Mouse (Mus musculus): ENCODE results near the gene Nfib. TPM values are rescaled to one million over a fixed set of nuclear protein-coding genes. Genes with fewer than 3 reads are reported as not detected.

The Nfib gene
- polyA plus RNA-seq, 1 experiment from 2014 or later, result 26.7 TPM

DNA sequence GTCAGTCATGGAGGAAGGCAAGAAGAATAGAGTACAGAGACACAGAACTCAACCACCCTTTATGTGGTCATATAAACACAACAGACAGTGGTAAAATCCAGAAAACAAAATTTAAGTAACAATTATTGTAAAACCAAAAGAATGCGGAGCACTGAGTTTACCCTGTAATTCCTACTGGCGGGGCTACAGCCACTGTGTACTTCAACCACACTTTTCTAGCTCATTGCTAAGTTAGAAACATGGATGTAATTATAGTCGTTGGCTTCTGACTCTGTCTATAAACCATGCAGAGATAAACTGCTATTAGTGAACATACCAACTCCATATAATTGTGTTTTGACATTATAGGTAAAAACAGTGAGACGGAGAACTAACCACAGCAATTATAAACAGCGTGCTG, 231.2 kb downstream of the Nfib start:
- Histone ChIP-seq H3K9ac (replicated peaks; ENCODE audit: low read length) (no peak overlapping the region), H3K27me3 (ENCODE audit: insufficient read depth, low read length) (no peaks in the 10 kb centered on the region), H3K9me3 (ENCODE audit: low read length) (peaks cover under 1% of the 10 kb centered on the region; the same call in 1 of the 2 replicates), H3K4me3 (ENCODE audit: low read length) (no peak overlapping the region), H3K36me3 (ENCODE audit: insufficient read depth, low read length) (0 out of 2 replicates have a peak, but pooled peaks cover under 1% of the 10 kb centered on the region), H3K4me2 (replicated peaks; ENCODE audit: low read depth, low read length) (no peak overlapping the region), H3K27ac (ENCODE audit: low read length) (no peak overlapping the region), H3K4me1 (ENCODE audit: insufficient read depth, low read length) (0 out of 2 replicates have a peak, but pooled peaks cover 8% of the 10 kb centered on the region)
- 78% methylated on average over 5 of the region's 5 CpGs for WGBS
- ATAC-seq (ENCODE audit: low FRiP score, low TSS enrichment), result no peak

- no peak overlapping the region for H3K9ac ChIP-seq (replicated peaks; ENCODE audit: low read length)
- no peak overlapping the region for H3K4me3 ChIP-seq (ENCODE audit: low read length)
- no peak overlapping the region for H3K4me2 ChIP-seq (replicated peaks; ENCODE audit: low read depth, low read length)
- no peaks in the 10 kb centered on the region for H3K36me3 ChIP-seq (ENCODE audit: insufficient read depth, low read length)
- no peaks in the 10 kb centered on the region for H3K27me3 ChIP-seq (ENCODE audit: insufficient read depth, low read length)
- H3K9me3 ChIP-seq (ENCODE audit: low read length), result no peaks in the 10 kb centered on the region
- 87% methylated on average over 3 of the region's 3 CpGs for WGBS
- no peak for ATAC-seq (ENCODE audit: low FRiP score, low TSS enrichment)
- H3K27ac ChIP-seq (ENCODE audit: low read length), result no peak overlapping the region; the same call in 1 of the 2 replicates
- peaks cover 35% of the 10 kb centered on the region for H3K4me1 ChIP-seq (ENCODE audit: insufficient read depth, low read length)
Observed at GRCm38 (mm10) chr4:82470938-82471320, 234.6 kb downstream of the Nfib start.

DNA sequence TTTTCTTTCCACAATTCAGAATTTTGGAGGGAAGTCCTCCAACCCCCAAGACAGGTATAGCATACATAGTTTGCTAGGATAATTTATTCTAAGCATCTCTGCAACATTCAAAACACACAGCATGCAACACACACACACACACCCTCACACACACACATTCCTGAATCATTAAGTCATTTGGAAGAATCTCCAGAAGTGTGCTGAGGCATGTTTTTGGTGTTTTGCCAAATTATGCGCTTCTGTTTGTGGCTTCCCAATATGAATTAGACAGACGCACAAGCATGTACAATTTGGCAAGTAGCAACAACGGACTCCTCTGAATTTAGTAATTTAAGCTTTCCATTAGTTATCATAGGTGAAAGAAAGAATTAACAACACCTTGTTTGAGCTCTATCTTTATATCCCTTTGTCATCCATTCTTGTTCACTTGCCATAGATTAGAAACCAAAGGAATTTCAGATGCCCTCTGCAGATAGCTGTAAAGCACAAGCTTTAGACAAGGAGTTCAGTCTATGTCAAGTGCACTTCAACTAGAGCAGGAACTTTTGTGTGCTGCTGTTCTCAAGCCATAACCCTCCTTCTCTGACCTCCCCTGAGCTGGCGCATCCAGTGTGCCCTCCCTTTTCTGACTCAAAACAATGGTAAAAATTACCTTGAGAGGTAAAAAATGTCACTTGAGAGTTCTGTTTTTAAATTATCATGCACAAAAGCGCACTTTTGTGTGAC, 235.2 kb downstream of the Nfib start:
- no peaks in the 10 kb centered on the region for H3K36me3 ChIP-seq (ENCODE audit: insufficient read depth, low read length)
- no peak for ATAC-seq (ENCODE audit: low FRiP score, low TSS enrichment)
- no peak overlapping the region for H3K4me3 ChIP-seq (ENCODE audit: low read length)
- WGBS, result 72% methylated on average over 5 of the region's 5 CpGs
- no peak overlapping the region for H3K4me2 ChIP-seq (replicated peaks; ENCODE audit: low read depth, low read length)
- no peak overlapping the region for H3K9ac ChIP-seq (replicated peaks; ENCODE audit: low read length)
- H3K27me3 ChIP-seq (ENCODE audit: insufficient read depth, low read length), result no peaks in the 10 kb centered on the region
- no peaks in the 10 kb centered on the region for H3K9me3 ChIP-seq (ENCODE audit: low read length)
- H3K4me1 ChIP-seq (ENCODE audit: insufficient read depth, low read length), result peaks cover 38% of the 10 kb centered on the region
- H3K27ac ChIP-seq (ENCODE audit: low read length), result no peak overlapping the region; the same call in 1 of the 2 replicates

GRCm38 (mm10) chr4:82468944-82469343, 236.6 kb downstream of the Nfib start:
- Histone ChIP-seq H3K9me3 (ENCODE audit: low read length) (no peaks in the 10 kb centered on the region), H3K36me3 (ENCODE audit: insufficient read depth, low read length) (no peaks in the 10 kb centered on the region), H3K4me2 (replicated peaks; ENCODE audit: low read depth, low read length) (no peak overlapping the region), H3K27me3 (ENCODE audit: insufficient read depth, low read length) (no peaks in the 10 kb centered on the region), H3K4me3 (ENCODE audit: low read length) (no peak overlapping the region), H3K4me1 (ENCODE audit: insufficient read depth, low read length) (peaks cover 51% of the 10 kb centered on the region), H3K9ac (replicated peaks; ENCODE audit: low read length) (no peak overlapping the region), H3K27ac (ENCODE audit: low read length) (no peak overlapping the region)
- ATAC-seq (ENCODE audit: low FRiP score, low TSS enrichment), result no peak
- 73% methylated on average over 3 of the region's 3 CpGs for WGBS

GRCm38 (mm10) chr4:82466717-82467116, 238.8 kb downstream of the Nfib start:
- no peaks in the 10 kb centered on the region for H3K27me3 ChIP-seq (ENCODE audit: insufficient read depth, low read length)
- peak overlapping the region; percentile 78 for H3K27ac ChIP-seq (ENCODE audit: low read length)
- 0 out of 2 replicates have a peak, but pooled peaks have one; percentile 32 for ATAC-seq (ENCODE audit: low FRiP score, low TSS enrichment)
- H3K9me3 ChIP-seq (ENCODE audit: low read length), result no peaks in the 10 kb centered on the region
- H3K4me3 ChIP-seq (ENCODE audit: low read length), result no peak overlapping the region
- no peak overlapping the region for H3K9ac ChIP-seq (replicated peaks; ENCODE audit: low read length)
- peaks cover 59% of the 10 kb centered on the region for H3K4me1 ChIP-seq (ENCODE audit: insufficient read depth, low read length)
- no peak overlapping the region for H3K4me2 ChIP-seq (replicated peaks; ENCODE audit: low read depth, low read length)
- 54% methylated on average over 8 of the region's 8 CpGs for WGBS
- no peaks in the 10 kb centered on the region for H3K36me3 ChIP-seq (ENCODE audit: insufficient read depth, low read length)

DNA sequence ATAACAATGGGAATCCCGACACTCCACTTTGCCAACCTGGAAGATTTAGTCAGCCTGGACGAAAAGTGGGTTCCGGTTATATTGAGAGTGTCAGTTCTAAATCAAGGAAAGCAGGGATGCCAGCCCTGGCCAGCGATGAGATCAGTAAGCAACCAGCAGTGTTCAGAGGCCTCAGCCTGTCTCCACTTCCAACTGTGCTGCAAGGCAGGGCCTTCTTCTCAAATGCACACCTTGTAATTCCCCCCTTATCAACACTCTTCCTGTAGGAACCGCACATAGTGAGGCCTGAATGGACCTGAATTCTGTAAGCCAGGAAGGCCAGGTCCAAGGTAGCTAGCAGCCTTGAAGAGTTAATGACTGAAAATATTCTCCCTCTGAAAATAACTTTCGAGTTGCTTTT, 239.4 kb downstream of the Nfib start:
- peaks cover 56% of the 10 kb centered on the region for H3K4me1 ChIP-seq (ENCODE audit: insufficient read depth, low read length)

DNA sequence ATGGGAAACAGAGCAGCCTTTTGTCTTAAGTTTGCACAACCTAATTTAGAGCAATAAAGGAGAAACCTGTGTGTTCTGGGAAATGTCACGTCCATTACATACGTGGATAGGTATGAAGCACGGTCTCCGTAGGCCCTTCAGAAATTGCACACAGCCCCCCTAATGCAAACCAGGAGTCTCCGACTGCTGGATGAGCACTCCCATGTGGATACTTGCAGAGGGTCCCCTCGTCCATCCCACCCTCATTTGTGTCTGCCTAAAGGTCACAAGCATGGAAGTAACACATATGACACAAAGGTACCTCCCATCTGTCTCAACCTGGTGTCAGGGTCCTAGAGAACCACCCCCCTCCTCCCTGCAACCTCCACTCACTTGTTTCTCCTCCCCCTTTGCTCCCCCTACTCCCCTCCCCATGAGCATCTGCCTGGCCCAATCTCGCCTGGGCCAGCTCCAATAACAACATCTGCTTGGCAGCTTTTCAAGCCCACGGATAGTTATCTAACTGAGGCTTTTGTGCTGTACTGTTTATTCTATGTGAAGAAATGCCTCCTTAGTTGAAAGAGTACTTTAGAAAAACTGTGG, 241.4 kb downstream of the Nfib start:
- ATAC-seq (ENCODE audit: low FRiP score, low TSS enrichment), result peak; percentile 64; the same call in 1 of the 2 replicates
- Histone ChIP-seq H3K27me3 (ENCODE audit: insufficient read depth, low read length) (no peaks in the 10 kb centered on the region), H3K4me1 (ENCODE audit: insufficient read depth, low read length) (peaks cover 51% of the 10 kb centered on the region), H3K36me3 (ENCODE audit: insufficient read depth, low read length) (no peaks in the 10 kb centered on the region), H3K9ac (replicated peaks; ENCODE audit: low read length) (no peak overlapping the region), H3K27ac (ENCODE audit: low read length) (no peak overlapping the region), H3K4me2 (replicated peaks; ENCODE audit: low read depth, low read length) (no peak overlapping the region), H3K4me3 (ENCODE audit: low read length) (no peak overlapping the region), H3K9me3 (ENCODE audit: low read length) (no peaks in the 10 kb centered on the region)
- WGBS, result 47% methylated on average over 8 of the region's 8 CpGs

More for the DNA sequence above, 239.4 kb downstream of the Nfib start:
- Histone ChIP-seq H3K9me3 (ENCODE audit: low read length) (no peaks in the 10 kb centered on the region), H3K27me3 (ENCODE audit: insufficient read depth, low read length) (no peaks in the 10 kb centered on the region), H3K4me2 (replicated peaks; ENCODE audit: low read depth, low read length) (no peak overlapping the region; the same call in 1 of the 2 replicates), H3K4me3 (ENCODE audit: low read length) (no peak overlapping the region), H3K9ac (replicated peaks; ENCODE audit: low read length) (no peak overlapping the region), H3K27ac (ENCODE audit: low read length) (peak overlapping the region; percentile 78), H3K36me3 (ENCODE audit: insufficient read depth, low read length) (no peaks in the 10 kb centered on the region)
- ATAC-seq (ENCODE audit: low FRiP score, low TSS enrichment), result no peak
- 69% methylated on average over 6 of the region's 6 CpGs for WGBS

GRCm38 (mm10) chr4:82463189-82463715, 242.3 kb downstream of the Nfib start:
- Histone ChIP-seq H3K9ac (replicated peaks; ENCODE audit: low read length) (no peak overlapping the region), H3K4me3 (ENCODE audit: low read length) (no peak overlapping the region), H3K9me3 (ENCODE audit: low read length) (no peaks in the 10 kb centered on the region), H3K4me1 (ENCODE audit: insufficient read depth, low read length) (peaks cover 48% of the 10 kb centered on the region), H3K27ac (ENCODE audit: low read length) (no peak overlapping the region), H3K27me3 (ENCODE audit: insufficient read depth, low read length) (no peaks in the 10 kb centered on the region), H3K4me2 (replicated peaks; ENCODE audit: low read depth, low read length) (no peak overlapping the region), H3K36me3 (ENCODE audit: insufficient read depth, low read length) (no peaks in the 10 kb centered on the region)
- WGBS, result 61% methylated on average over 7 of the region's 7 CpGs
- ATAC-seq (ENCODE audit: low FRiP score, low TSS enrichment), result peak; percentile 71

DNA sequence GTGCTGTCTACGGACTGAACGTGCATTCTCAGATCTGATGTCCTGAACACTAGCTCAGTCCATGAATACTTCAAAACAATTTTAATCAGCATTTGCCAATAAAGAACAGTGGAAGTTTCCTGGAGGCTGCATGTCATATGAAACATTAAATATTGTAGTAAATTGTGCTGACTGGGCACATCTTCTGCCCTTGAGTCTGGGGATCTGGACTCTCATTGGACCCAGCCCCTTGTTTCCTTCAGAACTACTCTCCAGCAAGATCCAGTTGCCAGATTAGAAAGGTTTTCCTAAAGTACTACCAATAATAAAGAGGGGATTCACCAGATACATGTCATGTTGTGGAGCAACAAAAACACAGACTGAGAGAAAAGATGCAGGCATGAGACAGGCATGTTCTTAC, 243.9 kb downstream of the Nfib start:
- ATAC-seq (ENCODE audit: low FRiP score, low TSS enrichment), result no peak
- Histone ChIP-seq H3K36me3 (ENCODE audit: insufficient read depth, low read length) (no peaks in the 10 kb centered on the region), H3K4me1 (ENCODE audit: insufficient read depth, low read length) (peaks cover 38% of the 10 kb centered on the region), H3K27ac (ENCODE audit: low read length) (no peak overlapping the region), H3K9ac (replicated peaks; ENCODE audit: low read length) (no peak overlapping the region), H3K27me3 (ENCODE audit: insufficient read depth, low read length) (no peaks in the 10 kb centered on the region), H3K4me2 (replicated peaks; ENCODE audit: low read depth, low read length) (no peak overlapping the region), H3K9me3 (ENCODE audit: low read length) (no peaks in the 10 kb centered on the region), H3K4me3 (ENCODE audit: low read length) (no peak overlapping the region)
- WGBS, result 89% methylated on average over 2 of the region's 2 CpGs

- Histone ChIP-seq H3K4me3 (ENCODE audit: low read length) (no peak overlapping the region), H3K4me2 (replicated peaks; ENCODE audit: low read depth, low read length) (no peak overlapping the region), H3K36me3 (ENCODE audit: insufficient read depth, low read length) (no peaks in the 10 kb centered on the region), H3K9me3 (ENCODE audit: low read length) (no peaks in the 10 kb centered on the region), H3K27me3 (ENCODE audit: insufficient read depth, low read length) (no peaks in the 10 kb centered on the region), H3K27ac (ENCODE audit: low read length) (no peak overlapping the region), H3K4me1 (ENCODE audit: insufficient read depth, low read length) (peaks cover 30% of the 10 kb centered on the region), H3K9ac (replicated peaks; ENCODE audit: low read length) (no peak overlapping the region)
- 93% methylated on average over 10 of the region's 10 CpGs for WGBS
- no peak for ATAC-seq (ENCODE audit: low FRiP score, low TSS enrichment)
Observed at GRCm38 (mm10) chr4:82458895-82459294, 246.7 kb downstream of the Nfib start.

Data from kidney, embryonic 16.5 days (tissue).